Mouse (Mus musculus): ENCODE measurements around the gene Gigyf2.
"Not testable (repeated sequence)": the region's sequence is repeated elsewhere in the genome, so short reads cannot be mapped to it uniquely, and the experiment has no call there.

Gene Gigyf2

GRCm38 (mm10) chr1:87447183-87448104 lies 120.6 kb downstream of the Gigyf2 start:
- peak; percentile 80 for DNase-seq (ENCODE audit: low read depth)

GRCm38 (mm10) chr1:87449432-87449831 lies 122.6 kb downstream of the Gigyf2 start:
- no peak for DNase-seq (ENCODE audit: low read depth)

GRCm38 (mm10) chr1:87456425-87456824 lies 129.6 kb downstream of the Gigyf2 start:
- DNase-seq (ENCODE audit: low read depth): no peak

- no peak for DNase-seq (ENCODE audit: low read depth)
These were observed 131.2 kb downstream of the Gigyf2 start for GRCm38 (mm10) chr1:87458045-87458444.

GRCm38 (mm10) chr1:87459856-87460255 lies 133.1 kb downstream of the Gigyf2 start:
- DNase-seq (ENCODE audit: low read depth): peak; percentile 69

GRCm38 (mm10) chr1:87467469-87467868 lies 140.7 kb downstream of the Gigyf2 start:
- peak; percentile 43 for DNase-seq (ENCODE audit: low read depth)

GRCm38 (mm10) chr1:87468321-87468720 lies 141.5 kb downstream of the Gigyf2 start:
- peak; percentile 36 for DNase-seq (ENCODE audit: low read depth)

- not testable (repeated sequence) for DNase-seq (ENCODE audit: low read depth)
These were observed 143.2 kb downstream of the Gigyf2 start, which contains the start of gene Snorc for GRCm38 (mm10) chr1:87469971-87470370. Snorc (plus strand) TSS chr1:87470271.

GRCm38 (mm10) chr1:87471914-87472313 lies 145.1 kb downstream of the Gigyf2 start:
- no peak for DNase-seq (ENCODE audit: low read depth)

- DNase-seq (ENCODE audit: low read depth): no peak
These were observed 145.8 kb downstream of the Gigyf2 start for GRCm38 (mm10) chr1:87472576-87472975.

- no peak for DNase-seq (ENCODE audit: low read depth)
These were observed 148.5 kb downstream of the Gigyf2 start for GRCm38 (mm10) chr1:87475076-87475895.

- DNase-seq (ENCODE audit: low read depth): no peak
These were observed 155.7 kb downstream of the Gigyf2 start for GRCm38 (mm10) chr1:87482546-87482945.

GRCm38 (mm10) chr1:87486386-87486785 lies 159.6 kb downstream of the Gigyf2 start:
- DNase-seq (ENCODE audit: low read depth): no peak

- DNase-seq (ENCODE audit: low read depth): no peak
These were observed 165.5 kb downstream of the Gigyf2 start for GRCm38 (mm10) chr1:87492285-87492684.

GRCm38 (mm10) chr1:87493542-87493941 lies 166.7 kb downstream of the Gigyf2 start:
- no peak for DNase-seq (ENCODE audit: low read depth)
